Mouse (Mus musculus) liver (tissue): ENCODE measurements around the gene Prkd1.

Source experiments
- DNase-seq: peaks from one replicate; pipeline ENCODE4 v3.0.0-alpha.2; 2020; ENCODE audit warnings: mixed read lengths

The Prkd1 gene

DNA sequence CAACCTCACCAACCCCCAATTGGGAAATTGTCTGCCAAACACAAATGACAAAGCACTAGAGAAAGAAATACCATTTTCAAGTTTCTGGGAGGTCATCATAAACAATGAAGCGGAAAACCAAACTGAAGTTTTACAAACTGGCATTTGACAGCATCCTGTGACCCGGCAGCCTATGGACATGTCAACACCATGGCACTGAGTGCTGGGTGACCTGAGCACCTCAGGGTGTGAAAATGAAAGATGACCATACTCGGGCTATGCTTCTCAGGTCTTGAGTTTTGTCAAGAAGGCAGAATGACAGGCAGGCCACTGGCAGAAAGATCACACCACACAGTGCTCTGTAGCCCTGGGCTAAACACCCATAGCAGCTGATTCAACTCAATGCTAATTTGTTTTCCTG is 94.7 kb downstream of the Prkd1 start:
- DNase-seq: no peak

DNA sequence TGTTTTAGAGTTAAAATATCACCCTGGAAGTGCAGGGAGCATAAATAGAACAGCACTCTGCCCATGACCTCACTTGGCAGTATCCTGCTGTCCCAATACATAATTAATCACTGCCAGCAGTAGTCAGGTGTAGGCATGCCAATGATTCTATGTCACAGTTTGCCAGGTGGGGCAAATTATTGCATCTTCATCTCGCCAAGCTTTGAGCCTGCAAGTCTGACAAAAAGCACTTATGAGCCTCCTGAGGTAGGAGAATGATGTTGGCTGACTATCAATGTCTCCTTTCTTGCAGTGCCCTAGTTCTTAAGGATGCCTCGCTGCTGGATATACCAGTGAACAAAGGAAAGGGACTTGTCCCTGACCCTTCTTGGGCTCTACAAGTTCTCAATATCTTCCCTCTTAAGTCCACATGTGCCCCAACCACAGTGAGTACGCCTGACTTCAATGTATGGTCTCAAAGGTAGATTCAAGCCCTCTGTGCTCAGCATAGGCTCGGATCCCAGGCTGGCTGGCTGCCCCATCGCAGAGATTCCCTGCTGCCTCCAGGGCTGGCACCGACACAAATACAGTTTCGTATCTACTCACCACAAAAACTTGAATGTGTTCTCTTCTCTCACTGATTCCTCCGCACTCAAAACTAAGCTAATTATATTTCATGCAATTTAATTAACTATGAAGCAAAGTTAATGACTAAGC is 98.9 kb downstream of the Prkd1 start:
- no peak for DNase-seq

DNA sequence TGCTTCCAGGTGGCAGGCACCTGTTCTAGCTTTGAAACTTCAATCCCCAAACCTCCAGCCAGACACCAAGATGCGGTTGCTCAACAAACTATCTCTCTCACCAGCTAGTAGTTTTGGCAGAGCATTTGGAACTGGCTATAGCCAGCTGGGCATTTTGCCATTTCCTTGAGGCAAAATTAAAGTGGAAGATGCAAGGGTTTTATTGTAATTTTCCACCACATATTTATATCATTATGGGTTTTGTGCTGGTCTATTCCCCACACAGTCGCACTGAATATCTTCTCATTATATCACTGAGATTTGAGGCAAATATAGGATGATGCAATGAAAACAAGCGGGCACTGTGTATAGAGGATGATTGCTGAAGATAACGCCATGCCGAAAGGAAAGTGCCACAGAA is 102.5 kb downstream of the Prkd1 start:
- no peak for DNase-seq

DNA sequence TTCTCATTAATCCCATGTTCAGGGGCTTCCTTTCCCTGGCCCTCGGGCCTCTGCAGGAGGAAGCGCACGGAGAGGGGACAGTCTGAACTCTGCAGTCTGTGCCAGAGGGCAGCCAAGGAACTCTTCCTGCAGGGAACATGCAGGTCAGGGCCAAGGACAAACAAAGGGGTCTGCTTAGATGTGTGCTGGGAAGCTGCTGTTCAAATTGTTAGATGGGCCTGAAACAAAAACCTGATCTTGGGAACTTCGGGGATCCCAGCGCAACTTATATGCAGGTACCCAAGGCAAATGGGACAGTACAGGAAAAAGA is 103.3 kb downstream of the Prkd1 start:
- no peak for DNase-seq

DNA sequence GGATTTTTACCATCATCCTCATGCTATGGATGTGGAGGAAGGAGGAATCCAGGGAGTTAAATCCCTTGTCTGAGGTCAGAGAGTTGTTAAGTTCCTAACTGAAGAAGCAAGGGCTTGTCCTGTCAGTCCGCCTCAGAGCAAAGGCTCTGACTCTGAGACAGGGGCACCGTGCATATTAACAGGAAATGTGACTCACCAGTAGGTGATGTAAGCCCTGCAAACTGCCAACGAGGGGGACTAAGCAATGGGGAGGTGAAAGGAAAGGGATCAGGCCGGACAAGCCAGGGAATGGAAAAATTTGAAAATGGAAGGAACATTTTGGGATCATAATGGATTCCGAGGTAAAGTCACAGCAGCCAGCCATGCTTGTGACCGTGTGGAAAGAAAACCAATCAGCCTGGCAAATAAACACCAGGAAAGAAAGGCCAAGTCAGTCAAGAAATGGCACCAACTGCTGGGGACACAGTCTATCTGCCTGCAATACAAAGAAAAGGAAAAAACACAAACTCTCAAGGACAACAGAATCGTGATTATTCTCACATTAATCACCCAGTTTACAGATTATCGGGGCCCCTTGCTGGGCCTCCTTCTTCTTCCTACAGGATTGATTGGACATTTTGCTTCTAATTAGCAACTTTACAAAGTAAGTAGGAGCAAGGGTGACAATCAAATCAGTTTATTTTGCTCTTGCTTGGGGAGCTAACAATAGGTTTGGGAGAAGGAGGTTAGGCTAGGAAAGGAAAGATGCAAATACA is 103.9 kb downstream of the Prkd1 start:
- no peak for DNase-seq

DNA sequence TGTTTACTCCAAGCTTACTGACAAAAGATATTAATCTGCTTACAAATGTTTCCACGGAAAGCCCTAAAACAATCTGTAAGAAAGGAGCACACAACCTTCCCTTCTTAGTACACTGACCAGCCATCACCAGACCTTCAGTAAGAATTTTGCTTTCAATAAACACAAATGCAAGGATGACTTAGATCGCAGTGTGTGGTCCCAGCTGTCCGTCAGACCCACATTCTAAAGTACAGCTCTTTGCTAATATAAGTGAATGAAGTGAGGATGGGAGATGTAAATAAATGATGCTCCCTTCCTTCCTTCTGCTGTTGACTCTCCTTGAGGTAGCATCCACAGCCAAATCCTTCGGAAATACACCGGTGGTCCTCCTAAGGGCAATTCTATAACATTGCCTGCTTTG is 108.1 kb downstream of the Prkd1 start:
- no peak for DNase-seq

DNA sequence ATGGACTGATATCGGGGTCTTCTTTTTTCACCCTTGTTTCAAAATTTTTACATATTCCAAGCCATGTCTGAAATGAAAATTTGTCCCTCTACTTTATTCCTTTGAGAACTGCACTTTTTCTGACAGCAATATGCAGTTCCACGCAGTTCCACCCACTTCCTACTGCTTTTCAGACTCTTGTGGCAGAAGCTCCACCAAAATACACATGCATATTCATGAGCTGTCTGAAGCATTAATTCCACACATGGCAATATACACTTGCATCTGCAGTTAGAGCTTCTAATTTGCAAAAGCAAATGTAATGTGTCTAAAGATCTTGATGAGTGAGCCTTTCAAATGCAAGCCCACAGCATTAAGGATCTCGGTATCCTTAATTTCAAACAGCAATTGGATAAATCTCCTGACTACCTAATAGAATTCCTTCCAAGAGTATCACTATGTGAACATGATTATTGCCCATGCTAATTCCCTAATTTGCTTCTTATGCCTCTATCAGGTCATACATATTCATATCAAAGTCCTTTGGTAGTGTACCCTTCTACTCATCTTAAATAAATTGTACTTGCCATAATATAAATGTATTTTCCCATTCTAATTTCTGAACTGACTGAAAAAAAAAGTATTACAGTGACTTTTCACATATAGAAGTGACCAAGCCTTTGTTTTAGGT is 110.5 kb downstream of the Prkd1 start:
- DNase-seq: no peak

DNA sequence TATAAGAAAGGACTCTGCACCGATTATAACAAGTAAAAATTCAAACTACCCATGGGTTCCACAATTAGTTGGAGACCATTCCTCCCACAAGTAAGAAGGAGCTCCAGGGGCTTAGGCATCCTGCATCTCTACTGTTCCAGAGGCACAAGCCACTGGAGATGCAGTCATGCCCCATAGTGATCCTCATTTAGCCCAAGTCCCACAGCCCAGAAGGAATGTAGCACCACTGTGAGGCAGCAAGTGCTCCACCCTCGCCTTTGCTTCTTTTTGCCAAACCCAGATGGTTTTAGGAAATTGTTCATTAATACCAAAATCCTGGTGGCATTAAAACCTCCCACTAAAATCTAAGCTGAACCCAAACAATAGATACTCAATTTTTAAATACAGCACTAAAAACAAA is 111.1 kb downstream of the Prkd1 start:
- no peak for DNase-seq

DNA sequence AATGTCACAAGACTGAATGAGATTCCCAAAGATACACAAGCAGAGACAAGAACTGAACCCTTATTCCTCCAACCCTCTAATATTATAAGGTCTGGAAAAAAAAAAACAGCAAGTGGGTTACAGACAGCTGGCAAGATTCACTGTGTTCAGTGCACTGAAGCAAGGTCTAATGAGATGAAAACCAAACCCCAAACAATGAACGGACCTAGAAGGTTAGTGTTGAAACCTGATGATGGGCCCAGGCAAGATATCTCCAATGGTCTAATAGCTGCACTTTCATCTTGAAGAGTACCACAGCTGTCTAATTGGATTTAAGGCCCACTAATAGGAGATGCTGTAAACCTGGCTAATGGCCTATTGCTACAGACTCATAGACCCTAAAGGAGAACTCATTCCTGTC is 111.9 kb downstream of the Prkd1 start:
- no peak for DNase-seq

DNA sequence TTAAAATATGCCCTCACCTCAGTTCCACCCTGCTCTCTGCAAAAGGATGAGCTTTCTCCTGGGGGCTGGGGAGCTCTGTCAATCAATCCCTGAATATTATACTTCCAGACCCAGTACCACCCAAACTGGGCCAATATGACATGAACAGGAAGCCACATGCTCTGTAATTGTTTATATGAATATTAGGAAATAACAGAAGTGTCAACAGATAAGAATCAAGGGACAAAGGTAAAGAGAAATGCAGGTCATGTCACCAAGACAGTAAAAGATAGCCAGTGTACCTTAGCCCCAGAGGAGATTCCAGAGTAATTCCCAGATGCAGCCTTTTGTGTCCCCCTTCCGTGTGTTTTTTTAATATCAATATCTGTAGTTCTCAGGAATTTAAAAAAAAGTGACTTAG is 120.3 kb downstream of the Prkd1 start:
- DNase-seq: no peak

DNA sequence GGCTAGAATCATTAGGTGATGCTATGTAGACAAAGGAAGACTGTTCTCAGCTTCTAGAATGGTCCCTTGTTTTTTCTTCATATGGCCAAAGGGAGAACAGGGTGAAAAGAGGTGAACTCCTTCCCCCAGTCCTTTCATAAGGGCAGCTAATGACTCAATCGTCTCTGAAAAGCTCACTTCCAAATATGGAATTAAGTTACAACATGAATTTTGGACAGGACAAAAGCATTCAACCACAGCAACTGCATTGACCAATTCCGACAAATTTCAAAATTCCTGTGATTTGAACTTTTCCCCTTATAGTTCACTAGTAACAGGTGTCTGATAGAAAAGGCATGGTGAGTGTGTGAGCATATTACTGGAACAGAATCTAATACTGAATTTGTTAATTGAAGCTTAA is 124.8 kb downstream of the Prkd1 start:
- no peak for DNase-seq

DNA sequence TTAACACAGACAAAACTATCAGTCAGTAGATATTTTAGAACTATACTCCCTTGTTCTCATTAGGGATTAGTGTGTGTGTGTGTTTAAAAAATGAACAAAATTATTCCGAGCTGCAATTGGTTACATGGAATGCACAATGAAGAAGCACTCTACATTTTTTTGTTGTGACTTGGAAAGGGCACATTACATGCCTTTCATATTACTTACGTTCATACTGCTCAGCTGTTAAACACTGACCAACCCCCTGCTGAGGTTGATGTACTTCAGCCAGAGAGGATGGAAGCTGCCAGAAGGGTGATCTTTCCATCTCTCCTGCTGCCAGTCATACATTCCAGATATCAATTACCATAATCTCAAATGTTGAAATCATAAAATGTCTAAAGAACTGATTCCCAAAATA is 134.4 kb downstream of the Prkd1 start:
- no peak for DNase-seq

DNA sequence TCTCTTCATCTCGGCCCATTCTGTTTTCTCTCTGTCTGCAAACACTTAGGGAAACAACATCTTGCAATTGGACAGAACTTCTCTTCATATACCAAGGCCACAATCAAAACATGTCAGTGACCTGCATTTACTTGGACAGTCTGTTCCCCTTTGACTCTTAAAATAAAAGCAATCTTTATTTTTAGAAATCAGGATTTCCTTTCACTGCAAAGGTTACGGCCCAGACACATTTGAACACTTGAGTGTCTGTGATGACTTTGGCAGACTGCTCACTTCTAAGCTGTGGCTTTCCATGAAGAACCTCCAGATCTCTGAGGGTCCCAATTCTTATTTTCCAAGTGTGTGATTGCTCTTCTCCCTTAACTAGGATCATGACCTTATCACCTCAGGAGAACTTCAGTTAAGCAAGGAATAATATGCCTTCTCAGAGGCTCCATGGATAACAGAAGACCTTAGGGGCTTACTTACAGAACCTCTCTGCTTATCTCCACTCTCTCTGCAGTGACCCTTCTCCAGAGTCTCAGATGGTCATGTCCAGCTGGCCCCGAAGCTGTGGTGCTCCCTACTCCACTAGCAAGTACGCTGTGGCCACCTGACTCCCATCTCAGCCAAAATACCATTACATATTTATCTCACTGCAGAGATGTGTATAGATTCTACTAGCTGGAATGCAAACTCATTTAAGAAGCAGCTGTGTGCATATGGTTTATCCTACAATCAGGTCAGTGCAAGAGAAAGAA is 137.2 kb downstream of the Prkd1 start:
- DNase-seq: no peak

DNA sequence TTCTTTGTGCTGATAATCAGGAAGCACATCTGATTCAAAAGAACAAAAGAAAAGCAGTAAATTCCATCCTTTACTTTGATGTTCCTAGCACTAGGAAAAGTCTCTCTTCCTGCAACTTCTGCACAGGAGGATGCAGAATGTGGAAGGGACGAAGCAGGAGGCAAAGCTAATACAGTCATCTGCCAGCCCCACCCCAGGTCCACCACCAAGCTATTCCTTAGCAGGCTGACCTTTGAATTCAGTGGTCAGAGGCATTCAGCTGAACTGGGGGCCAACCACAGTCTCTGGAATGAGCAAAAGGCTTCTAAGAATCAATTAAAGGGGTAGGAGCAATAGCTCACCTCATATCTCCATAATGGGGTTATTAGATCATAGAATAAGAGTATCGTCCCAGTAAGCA is 140.1 kb downstream of the Prkd1 start:
- DNase-seq: no peak

DNA sequence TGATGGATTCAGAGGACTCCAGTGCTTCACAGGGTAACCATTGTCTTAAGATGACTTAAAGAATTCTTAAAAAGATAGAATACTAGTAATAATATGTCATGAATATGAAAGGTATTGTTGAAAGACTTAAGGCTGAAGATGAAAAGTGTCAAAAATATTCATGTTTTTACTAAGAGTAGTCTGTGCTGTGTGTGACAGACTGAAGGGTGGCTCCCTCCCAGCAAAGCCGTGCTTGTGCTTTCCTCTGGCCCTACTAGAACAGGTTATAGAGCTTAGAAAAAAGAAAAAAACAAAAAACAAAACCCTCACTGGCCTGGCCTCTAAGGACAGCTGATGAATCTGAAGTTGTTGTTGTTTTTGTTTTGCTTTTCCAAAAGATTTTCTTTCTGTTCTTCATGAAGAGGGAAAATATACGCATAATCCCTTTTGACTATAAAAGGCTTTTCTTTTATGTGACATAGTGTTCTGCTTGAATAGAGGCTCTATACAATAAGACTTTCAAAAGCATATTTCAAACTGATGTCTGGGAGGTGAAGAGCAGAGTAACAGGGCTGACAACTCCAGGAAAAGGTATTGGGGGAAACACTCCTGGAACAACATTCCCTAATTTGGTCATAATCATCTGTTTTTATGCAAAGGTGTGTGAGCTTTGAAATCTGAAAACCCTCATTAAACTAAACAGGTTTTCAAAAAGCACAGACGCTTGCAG is 148.9 kb downstream of the Prkd1 start:
- no peak for DNase-seq

DNA sequence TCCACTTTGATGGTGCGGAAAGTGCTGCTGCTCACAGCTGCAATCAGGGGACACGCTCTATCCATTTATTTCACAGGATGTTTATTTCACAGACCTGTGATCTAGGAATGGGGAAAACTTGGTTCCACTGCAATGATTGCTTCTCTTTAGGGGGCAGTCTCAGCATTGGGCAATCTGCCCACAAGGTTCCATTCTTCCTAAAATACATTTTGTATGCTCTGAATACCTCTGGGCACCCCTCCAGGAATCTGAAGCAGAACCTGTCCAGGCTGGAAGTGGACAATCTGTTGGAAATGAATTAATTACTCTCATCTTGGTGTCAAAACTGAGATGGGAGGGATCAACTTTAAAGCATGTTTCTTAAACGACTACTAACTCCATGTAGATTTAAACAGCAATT is 152.9 kb downstream of the Prkd1 start:
- DNase-seq: no peak

DNA sequence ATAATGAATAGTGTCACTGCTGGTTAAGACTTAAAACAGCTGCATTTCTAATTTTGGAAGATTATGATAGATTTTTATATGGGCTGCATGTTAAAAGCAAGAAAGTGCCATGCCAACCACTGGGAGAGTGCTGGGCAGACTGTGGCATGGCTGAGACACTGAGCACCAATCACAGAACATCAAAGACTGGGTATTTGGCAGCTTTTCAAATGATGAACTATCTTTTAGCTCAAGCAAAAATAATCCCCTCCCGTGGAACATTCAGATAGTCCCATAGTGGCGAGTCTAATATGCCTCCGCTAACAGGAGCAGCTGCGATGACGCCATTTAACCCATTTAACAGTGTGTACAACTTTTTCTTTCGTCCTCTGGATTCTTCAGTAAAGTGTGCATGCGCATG is 169.1 kb downstream of the Prkd1 start:
- no peak for DNase-seq

DNA sequence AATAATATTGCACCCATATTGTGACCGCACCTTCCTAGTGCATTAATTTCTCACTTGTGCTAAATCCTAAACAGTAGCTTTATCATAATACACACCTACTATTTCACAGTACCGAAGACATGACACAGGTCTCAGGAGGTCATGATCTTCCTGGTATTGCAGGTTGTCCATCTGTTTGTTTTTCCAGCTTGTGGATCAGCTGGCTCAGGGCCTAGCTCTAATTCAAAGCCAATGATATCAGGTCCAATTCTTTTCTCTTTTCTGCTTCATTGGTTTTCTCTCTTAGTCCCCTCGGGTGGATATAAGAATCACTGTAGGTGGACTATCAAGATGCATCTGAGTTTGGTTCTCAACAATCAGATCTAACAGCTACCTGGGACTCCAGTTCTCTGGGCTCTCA is 191.7 kb downstream of the Prkd1 start:
- DNase-seq: no peak

DNA sequence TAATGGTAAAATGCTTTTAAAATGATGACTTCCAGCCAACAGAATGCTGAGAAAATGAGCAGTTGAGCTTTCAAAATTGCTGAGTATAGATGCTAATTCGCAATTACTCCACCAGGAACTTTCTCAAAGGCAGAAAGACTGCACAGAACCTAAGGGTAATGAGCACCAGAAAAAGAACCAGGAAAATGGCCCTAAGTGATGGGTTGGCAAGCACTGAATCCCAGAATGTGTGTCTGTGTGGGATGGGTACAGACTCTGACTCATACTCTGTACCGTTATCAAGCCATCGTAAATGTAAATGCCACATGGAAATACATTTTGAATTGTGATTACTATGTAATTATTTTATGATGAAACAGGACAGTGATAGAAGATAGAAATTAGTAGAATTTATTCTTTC is 197.1 kb downstream of the Prkd1 start:
- DNase-seq: no peak

DNA sequence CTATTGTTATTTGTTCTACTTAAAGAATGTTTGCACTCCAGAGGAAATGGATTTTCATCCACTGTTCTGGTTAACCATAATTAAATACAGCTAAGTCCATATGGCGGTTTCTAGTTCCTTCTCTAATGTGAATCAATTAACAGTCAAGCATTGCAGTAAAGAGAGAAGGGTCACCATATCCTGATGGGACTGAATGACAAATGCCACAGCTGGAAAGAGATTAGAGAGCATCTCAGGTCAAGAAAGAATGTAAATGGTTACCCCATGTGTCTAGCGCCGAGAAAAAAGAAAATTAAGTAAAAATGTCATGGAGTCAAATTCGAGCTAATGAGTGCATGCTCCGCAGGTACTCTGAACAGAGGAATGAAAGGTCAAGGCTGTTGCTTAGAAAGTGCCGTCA is 212.2 kb downstream of the Prkd1 start:
- DNase-seq: no peak

DNA sequence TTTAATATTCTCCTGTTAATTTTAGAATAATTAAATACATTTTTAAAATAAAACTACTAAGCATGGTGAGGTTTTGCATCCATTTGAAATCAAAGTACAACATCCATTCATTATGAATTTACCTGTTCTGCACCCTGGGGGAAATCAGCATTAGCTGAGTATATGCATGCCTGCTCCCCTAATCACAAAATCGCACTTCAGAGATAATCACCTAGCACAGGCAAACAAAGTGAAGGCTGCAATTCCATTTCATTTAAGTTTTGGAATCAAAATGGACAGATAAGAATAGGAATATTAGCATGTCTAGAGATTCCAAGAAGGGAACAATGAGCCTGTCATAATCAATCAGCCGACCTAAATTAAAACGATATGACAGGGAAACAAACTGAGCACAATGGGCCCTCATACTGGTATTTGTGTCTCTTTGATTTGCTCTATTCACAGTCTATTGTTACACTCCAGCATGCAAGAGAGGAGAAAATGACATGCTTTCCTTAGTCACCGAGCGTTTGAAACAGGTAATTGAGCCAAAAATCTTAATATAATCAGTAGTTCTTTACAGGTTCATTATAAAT is 218.7 kb downstream of the Prkd1 start:
- no peak for DNase-seq

DNA sequence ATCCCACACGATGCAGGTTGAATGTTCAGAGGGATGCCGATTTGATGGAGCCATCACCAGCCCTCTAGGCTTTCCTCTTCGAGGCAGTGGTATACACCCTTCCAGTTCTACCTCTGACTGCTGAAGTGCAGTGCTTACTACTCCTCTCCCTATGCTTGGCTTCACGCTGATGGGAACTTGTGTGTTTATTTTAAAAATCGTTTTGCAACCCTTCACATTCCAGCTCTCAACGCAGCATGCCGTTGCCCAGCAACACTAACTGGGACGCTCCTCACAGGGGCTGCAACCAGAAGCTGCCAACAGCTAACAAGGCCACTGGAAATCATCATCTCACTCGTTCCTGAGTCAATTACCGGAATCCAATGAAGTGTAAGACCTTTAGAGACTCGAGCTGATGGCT is 296.5 kb downstream of the Prkd1 start:
- DNase-seq: no peak

DNA sequence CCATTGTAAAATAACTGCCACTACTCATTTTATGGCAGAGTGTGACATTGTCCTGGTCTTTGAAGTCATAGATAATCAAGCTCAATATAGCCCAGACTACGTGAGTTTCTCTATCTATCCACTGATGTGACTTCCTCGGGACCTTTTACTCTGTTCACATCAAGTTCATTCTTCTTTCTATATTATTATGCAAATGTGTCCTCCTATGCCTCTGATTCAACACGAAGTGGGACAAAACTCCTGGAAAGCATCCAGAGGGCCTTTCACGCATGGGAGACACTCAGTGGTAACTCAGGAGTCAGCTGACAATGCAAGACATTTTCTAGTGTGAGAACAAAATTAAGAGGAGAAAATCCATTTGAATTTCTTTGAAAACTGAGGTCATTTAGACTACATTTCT is 315.7 kb downstream of the Prkd1 start:
- no peak for DNase-seq
